Mouse (Mus musculus): ENCODE results near the gene Efcab5. TPM values are rescaled to one million over a fixed set of nuclear protein-coding genes. Genes with fewer than 3 reads are reported as not detected.

The Efcab5 gene
- 1 to 10 TPM; 2.8 to 3.2 TPM for total RNA-seq (2021)

- DNase-seq (ENCODE audit: low spot score in 2 of 2) = no peak
- intact Hi-C loops (cut with DNase I) = no loop called here
These were observed at the start of gene Efcab5 for GRCm38 (mm10) chr11:77188868-77189267. TSS of gene Efcab5 (minus strand) at chr11:77188968.

DNA sequence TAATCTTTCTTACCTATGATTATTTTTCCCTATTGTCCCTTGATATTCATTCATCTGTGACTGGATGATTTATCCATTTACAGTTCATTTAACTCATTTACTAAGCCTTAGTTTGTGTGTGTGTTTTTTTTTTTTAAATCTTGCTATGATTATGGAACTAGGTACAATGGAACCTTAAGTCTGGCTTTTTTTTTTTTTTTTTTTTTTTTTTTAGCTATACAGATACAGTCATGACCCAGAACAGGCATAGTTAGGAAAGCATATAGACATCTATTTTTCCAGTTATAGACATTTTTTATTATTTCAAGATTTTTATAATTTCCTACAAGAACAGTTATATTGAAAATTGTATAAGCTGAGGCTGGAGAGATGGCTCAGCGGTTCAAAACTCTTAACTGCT, 46.5 kb upstream of the Efcab5 start:
- no peak for DNase-seq (ENCODE audit: low spot score in 2 of 2)
- intact Hi-C loops (cut with DNase I) = no loop called here

DNA sequence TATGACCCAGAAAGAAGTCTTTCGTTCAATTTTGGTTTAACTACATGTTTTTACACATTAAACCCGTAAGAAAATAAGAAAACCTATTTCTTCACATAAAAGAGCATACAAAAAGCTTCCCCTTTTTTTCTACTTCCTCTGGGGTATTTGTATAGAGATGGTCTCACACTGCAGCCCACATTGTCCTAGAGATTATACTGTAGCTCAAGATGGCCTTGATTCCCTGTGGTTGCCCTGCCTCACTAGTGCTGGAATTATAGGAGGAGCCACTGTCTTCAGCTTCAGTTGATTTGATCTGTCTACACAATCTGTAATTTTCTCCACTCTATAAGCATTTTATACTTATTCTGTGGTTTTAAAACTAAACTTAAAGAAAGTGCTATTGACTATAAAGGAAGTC, 42.7 kb upstream of the Efcab5 start:
- no peak for DNase-seq (ENCODE audit: low spot score in 2 of 2)
- intact Hi-C loops (cut with DNase I) = no loop called here

DNA sequence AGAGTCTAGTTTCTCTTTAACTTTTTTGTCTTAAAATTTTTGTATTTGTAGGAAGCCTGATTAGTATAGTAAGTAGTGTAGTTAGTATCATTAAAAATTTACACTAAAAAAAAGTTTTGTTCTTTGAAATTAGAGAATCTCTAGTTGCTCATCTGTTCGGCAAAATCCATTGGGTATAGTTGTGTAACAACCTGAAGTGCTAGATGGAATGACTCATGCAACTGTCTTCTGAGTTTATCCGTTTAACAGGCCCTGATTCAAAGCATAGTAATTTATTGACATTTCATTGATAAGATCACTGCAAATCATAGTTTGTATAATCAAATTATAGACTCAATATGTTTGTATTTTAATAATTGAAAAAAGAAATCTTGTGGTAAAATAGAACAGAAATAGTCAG, 42.0 kb upstream of the Efcab5 start:
- intact Hi-C loops (cut with DNase I) = no loop called here
- DNase-seq (ENCODE audit: low spot score in 2 of 2) = no peak

DNA sequence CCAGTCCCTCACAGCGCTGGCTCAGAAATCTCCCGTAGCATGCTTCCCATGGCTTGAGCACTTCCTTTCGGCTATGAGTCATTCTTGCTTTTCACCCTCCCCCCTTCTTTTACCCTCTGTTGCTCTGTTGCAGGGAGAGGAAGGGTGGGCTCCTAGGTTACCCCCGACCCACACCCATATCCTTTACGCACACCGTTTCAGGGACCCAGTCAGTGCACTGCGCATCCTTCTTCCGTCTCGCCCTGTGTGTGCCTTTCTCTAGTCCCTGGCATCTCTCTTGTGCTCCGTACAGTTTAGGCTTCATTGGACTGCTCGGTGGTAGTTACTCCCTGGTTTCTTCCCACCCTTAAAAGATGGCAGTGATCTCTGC, 28.0 kb upstream of the Efcab5 start:
- intact Hi-C loops (cut with DNase I) = no loop called here
- no peak for DNase-seq (ENCODE audit: low spot score in 2 of 2)

DNA sequence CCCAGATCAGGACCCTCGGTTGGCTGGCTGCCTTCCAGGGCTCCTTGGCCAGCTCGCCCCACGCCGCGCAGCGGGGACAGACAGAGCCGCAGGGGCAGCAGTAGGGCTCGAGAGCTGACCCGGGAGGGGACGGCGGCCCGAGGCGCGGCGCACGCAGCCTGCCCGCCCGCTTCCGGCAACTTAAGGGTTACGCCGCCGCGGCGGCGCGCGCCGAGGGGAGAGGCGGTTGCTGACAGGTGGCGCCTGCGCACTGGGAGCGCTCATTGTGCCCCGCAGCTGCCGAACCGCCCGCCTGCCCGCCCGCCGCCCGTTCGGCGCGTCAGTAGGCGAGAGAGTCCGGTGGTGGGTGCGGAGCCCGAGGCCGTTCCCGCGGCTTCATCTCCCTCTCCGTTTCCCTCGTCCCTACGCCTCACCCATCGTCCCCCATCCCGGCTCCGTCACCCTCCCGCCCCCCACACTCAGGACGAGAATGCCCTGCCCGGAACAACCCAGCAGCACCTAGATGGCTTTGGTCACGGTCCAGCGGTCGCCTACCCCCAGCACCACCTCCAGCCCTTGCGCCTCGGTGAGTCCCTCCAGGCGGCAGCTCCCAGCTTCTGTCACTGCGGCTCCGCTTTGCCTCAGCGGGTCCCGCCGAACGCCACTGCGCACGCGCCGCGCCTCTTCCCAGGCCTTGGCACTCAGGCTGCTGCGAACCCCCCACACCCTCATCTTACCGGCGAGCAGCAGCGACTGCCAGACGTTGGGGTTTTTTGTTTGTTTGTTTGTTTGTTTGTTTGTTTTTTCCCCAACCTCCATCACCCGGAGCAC, 27.4 kb upstream of the Efcab5 start, which contains the start of gene Ssh2:
Gene Ssh2 (plus strand): TSS at position 337 of the 810 bp plus-strand sequence.
- intact Hi-C loops (cut with DNase I) = loop anchor here (2.0 kb wide), 1 partner anchor 93 kb away; no protein-coding TSS in a partner anchor
- peak; percentile 81 to 85 for DNase-seq (ENCODE audit: low spot score in 2 of 2)

GRCm38 (mm10) chr11:77215483-77215882, 26.7 kb upstream of the Efcab5 start:
- DNase-seq (ENCODE audit: low spot score in 2 of 2) = peak in 1 of 2 experiments; percentile 5
- intact Hi-C loops (cut with DNase I) = loop anchor here (2.0 kb wide), 1 partner anchor 93 kb away; no protein-coding TSS in a partner anchor

DNA sequence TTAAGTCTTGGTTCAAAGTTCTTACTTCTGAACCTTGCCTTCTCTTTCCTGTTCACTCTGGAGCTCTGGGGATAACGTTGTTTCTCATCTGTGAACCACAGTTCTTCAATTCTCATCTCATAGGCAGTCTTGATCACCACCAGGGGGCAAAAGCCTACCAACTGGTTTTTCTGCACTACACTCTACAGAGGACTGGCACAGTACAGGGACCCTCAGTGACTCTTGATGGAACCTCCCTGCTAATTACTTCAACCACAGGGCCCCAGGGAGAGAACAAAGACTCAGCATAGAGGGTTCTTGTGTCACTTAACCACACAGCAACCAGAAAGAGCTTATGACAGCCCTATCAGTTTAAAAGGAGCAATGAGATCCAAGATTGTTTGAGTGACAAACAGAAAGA, 26.0 kb upstream of the Efcab5 start:
- peak; percentile 70 to 72 for DNase-seq (ENCODE audit: low spot score in 2 of 2)
- intact Hi-C loops (cut with DNase I) = loop anchor here (2.0 kb wide), 1 partner anchor 94 kb away; no protein-coding TSS in a partner anchor

DNA sequence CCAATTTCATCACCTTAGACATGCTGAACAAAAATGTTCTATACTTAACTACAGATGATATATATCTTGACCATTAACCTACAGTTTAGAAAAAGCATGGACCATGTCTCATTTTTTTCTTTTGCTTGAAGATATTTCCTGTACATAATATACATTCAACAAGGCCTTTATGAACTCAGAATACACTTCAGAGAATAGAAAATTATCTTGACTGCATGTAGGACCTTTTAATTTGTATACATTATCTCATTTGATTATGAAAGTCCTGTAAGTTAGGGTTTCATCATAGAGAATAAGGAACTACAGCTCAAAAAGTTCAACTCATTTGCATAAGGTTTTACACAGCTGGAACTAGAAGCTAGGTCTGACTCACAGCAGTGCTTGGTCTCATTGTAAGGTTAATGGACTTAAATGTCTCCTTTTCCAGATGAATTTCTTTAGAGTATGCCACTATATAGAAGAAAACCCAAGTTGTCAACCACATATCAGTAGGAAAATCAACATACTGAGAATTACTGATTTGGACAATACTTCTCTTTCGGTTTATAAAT, 25.4 kb upstream of the Efcab5 start:
- intact Hi-C loops (cut with DNase I) = loop anchor here (2.0 kb wide), 1 partner anchor 95 kb away; no protein-coding TSS in a partner anchor
- DNase-seq (ENCODE audit: low spot score in 2 of 2) = no peak

DNA sequence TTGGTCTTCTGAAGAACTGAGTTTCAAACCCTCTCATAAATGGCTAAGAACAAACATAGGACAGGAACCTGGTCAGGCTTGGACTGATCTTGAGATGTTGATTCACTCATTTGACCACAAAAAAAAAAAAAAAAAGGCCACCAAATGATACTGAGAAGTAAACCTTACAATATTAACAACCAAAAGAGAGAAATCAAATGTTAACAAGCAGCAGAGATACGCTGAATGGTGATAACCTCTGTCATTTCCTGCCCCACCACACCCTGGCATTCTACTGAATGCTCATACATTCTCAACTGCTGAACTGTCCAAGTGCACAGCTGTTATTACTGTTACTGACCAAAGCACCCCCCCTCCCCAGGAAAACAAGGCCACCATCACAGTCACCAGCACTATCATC, 11.9 kb upstream of the Efcab5 start:
- intact Hi-C loops (cut with DNase I) = no loop called here
- DNase-seq (ENCODE audit: low spot score in 2 of 2) = no peak

DNA sequence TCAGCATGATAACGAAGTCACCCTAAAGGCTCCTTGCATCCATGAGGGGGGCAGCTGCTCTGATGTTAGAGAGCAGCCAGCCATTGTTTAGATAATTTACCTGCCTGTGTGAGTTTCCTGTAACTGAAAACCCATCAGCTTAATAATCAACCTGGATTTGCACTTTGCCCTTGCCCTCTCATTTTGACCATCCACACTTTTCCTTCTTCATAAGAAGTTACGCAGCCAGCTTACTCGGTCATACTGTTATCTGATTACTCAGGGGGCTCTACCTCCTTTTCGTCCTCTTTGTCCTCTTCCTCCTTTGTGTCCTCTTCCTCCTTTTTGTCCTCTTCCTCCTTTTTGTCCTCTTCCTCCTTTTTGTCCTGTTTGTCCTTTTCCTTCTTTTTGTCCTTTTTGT, 10.9 kb upstream of the Efcab5 start:
- DNase-seq (ENCODE audit: low spot score in 2 of 2) = no peak
- intact Hi-C loops (cut with DNase I) = loop anchor here (5.0 kb wide), 1 partner anchor 97 kb away; no protein-coding TSS in a partner anchor

GRCm38 (mm10) chr11:77196181-77197143, 7.7 kb upstream of the Efcab5 start:
- no peak for DNase-seq (ENCODE audit: low spot score in 2 of 2)
- intact Hi-C loops (cut with DNase I) = loop anchor here (5.0 kb wide), 1 partner anchor 94 kb away; no protein-coding TSS in a partner anchor

- intact Hi-C loops (cut with DNase I) = loop anchor here (5.0 kb wide), 1 partner anchor 93 kb away; no protein-coding TSS in a partner anchor
- no peak for DNase-seq (ENCODE audit: low spot score in 2 of 2)
These were observed 6.8 kb upstream of the Efcab5 start for GRCm38 (mm10) chr11:77195360-77196109.

DNA sequence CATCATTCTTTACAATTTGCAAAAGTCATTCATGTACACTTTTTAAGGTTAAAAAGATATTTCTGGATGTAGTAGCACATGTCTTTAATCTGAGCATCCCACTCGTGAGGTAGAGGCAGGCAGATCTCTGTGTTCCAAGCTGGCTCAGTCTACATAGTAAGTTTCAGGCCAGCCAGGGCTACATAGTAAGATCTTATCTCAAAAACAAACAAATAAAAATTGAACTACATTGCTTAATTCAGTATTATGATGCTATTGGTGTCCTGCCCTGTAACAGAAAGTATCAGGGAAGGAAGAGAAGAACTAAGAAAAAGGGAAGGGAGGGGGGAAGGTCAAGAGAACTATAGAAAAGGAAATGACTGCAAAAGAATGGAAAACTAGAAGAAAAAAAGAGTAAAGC, 6.0 kb upstream of the Efcab5 start:
- DNase-seq (ENCODE audit: low spot score in 2 of 2) = no peak
- intact Hi-C loops (cut with DNase I) = loop anchor here (5.0 kb wide), 1 partner anchor 92 kb away; no protein-coding TSS in a partner anchor

DNA sequence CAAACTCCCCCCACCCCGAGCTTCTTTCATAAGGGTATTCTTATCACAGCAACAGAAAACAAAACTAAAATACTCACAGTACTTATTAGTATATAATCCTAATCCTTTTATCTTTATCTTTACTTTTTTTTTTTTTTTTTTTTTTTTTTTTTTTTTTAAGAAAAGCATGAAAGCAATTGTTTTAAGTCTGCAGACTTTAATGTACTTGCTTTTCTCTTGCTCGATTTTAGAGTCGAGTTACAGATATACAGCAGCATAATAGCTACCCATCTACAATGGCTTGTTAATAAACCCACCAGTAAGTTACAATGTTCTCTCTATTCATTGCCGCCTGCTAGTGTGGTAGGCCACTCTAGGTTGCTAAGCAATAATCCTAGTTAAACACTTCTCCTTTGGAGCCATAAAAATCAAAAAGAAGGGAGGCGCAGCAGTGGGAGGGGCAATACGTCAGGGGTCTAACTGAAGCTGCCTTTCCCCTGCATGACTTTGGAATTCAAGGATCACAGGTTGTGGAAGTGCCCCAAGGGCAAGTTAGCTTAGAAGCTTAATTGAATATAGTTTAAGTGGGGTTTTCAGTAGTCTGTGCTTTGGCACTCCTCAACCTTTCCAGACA, 5.3 kb upstream of the Efcab5 start:
- DNase-seq (ENCODE audit: low spot score in 2 of 2) = no peak
- intact Hi-C loops (cut with DNase I) = no loop called here

DNA sequence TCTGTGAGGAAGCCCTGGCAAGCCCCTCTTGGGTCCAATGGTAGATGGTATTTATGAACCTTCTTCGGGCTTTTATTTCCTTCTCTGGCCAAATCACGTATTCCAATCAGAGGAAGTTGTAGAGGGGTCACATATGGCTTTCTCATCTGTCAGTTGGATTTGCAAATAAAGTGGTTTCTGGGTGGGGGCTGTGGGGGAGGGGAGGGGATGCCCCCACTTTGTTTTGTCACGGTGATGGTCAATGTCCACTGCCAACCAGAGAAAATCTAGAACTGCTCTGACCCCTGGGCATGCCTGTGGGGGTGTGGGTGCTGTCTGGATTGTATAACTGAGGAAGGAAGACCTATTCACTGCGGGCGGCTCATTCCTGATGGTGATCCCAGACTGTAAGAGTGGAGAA, 4.6 kb upstream of the Efcab5 start:
- DNase-seq (ENCODE audit: low spot score in 2 of 2) = no peak
- intact Hi-C loops (cut with DNase I) = no loop called here

DNA sequence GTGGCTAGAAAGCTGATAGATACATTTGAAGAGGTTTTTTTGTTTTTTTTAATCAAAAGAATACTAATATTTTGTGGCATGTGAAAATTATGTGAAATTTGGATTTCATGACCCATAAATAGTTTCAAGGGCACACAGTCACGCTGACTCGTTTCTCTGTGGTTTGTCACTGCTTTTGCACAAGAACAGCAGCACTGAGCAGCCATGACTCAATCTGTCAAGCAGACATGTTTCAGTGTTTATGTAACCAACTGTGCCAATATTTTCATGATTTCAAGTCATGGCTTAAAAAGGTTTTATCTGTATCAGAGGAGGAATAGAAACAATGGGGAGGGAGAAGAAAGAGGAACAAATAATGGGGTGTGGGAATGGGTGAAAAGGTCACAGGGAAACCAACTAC, 3.8 kb downstream of the Efcab5 start:
- no peak for DNase-seq (ENCODE audit: low spot score in 2 of 2)
- intact Hi-C loops (cut with DNase I) = no loop called here

DNA sequence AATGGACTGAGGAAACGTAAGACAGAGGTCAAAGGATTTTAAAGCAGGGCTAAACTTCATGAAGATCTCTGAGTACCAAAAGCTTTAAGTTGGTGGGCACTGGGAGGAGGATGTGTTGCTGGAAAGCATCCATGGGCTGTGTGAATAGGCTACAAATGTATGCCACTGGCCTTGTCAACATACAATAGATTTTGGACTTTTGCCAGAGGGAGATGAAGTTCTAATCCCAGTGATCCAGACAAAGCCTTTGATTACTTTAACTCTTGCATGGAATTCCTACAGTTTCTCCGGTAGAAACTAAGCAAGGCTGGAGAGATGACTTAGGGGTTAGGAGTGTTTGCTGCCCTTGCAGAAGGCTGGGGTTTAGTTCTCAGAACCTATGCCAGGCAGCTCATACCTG, 6.2 kb downstream of the Efcab5 start:
- intact Hi-C loops (cut with DNase I) = no loop called here

GRCm38 (mm10) chr11:77182041-77182440, 6.7 kb downstream of the Efcab5 start:
- no peak for DNase-seq (ENCODE audit: low spot score in 2 of 2)
- intact Hi-C loops (cut with DNase I) = no loop called here

More for the DNA sequence above, 6.2 kb downstream of the Efcab5 start:
- DNase-seq (ENCODE audit: low spot score in 2 of 2) = no peak

Data from left cerebral cortex, postnatal 25 days (tissue).